Mouse (Mus musculus) Patski (cell line): ENCODE measurements around the gene Dchs1. TPM values are rescaled to one million over a fixed set of nuclear protein-coding genes. Genes with fewer than 3 reads are reported as not detected.
"Not testable (repeated sequence)": the region's sequence is repeated elsewhere in the genome, so short reads cannot be mapped to it uniquely, and the experiment has no call there.

Experiments
- ATAC-seq: fragments of 100-300 bp; one replicate; pipeline ENCODE4 v1.8.0; 2021
- CTCF ChIA-PET: fragments of 350-600 bp; sonication (Branson Sonifier 250); formaldehyde crosslinking; loops from one replicate; lab custom pipeline; 2022; ENCODE audit warnings: inconsistent platforms; lab: Charles Lee
- POLR2A ChIA-PET: fragments of 350-600 bp; sonication (Branson Sonifier 250); formaldehyde crosslinking; loops from one replicate; lab custom pipeline; 2022; ENCODE audit warnings: antibody characterized with exemption, inconsistent platforms; lab: Charles Lee
- DNase-seq: peaks from one replicate; pipeline ENCODE4 v3.0.0-alpha.2; 2011; ENCODE audit warnings: low read depth, low spot score
- H3K27me3 ChIP-seq: fragments of 371-371 bp; one replicate; pipeline ENCODE4 v1.5.1; 2021
- CTCF ChIP-seq: fragments of 100-300 bp; IDR thresholded peaks from one replicate; pipeline ENCODE4 v1.5.1; 2021
- in situ Hi-C: fragments of 300-500 bp; cut with MboI; formaldehyde crosslinking; loops from 3 replicates; pipeline ENCODE4 v1.11.1; 2018; ENCODE audit warnings: low pct_unique_long_range_greater_than_20kb, mixed read lengths
- polyA plus RNA-seq: library from polyadenylated mRNA; unstranded; gene quantifications from one replicate; pipeline ENCODE4 v1.2.3, GENCODE M21; 2021

Dchs1 gene
- polyA plus RNA-seq, 1 experiment from 2014 or later = not detected

DNA sequence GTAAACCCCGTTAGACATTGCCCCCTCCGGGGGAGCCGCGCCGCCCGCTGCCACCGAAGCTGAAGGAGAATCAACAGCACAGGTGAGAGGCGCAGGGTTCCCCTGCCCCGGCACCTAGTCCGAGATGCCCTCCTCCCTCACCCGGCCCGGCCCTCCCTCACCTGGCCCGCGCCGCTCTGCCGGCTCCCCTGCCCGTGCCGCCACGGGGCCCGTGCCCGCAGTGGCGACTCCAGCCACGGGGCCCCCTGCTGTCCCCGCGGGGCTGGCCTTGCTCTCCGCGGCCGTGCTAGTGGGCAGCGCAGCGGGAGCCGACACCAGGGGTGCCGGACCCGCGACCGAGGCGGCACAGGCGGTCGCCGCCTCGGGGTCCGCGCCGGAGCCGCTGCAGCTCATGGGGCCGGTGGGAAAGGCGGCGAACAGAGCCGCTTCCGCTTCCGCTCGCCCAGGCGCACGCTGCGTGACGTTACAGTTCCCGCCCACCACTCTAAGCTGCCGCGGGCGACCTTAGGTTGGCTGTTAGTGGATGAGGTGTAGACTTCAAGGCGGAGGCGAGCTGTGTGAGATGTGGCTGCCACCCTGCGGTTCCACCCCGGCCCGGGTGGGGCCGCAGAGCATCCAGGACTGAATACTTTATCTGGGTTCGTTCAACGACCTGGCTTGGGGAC, 43.4 kb downstream of the Dchs1 start, which contains the start of gene Taf10:
Taf10 (minus strand) TSS at position 436 of the 665 bp plus-strand sequence.
- DNase-seq = no peak
- H3K27me3 ChIP-seq = no peaks in the 10 kb centered on the region
- ChIA-PET POLR2A (interaction anchor here (0.6 kb wide), 1 partner anchor 12 kb away, joined by 5 read pairs; no protein-coding TSS in a partner anchor), CTCF (interaction anchor here (0.9 to 1.8 kb wide), 5 partner anchors 9 to 93 kb away, joined by 3 to 9 read pairs (median 3); partner anchors contain the start of genes Dnhd1 and Mrpl17)
- in situ Hi-C loops = no loop called here
- peak; percentile 98 for ATAC-seq
- no peak for TF ChIP-seq CTCF

DNA sequence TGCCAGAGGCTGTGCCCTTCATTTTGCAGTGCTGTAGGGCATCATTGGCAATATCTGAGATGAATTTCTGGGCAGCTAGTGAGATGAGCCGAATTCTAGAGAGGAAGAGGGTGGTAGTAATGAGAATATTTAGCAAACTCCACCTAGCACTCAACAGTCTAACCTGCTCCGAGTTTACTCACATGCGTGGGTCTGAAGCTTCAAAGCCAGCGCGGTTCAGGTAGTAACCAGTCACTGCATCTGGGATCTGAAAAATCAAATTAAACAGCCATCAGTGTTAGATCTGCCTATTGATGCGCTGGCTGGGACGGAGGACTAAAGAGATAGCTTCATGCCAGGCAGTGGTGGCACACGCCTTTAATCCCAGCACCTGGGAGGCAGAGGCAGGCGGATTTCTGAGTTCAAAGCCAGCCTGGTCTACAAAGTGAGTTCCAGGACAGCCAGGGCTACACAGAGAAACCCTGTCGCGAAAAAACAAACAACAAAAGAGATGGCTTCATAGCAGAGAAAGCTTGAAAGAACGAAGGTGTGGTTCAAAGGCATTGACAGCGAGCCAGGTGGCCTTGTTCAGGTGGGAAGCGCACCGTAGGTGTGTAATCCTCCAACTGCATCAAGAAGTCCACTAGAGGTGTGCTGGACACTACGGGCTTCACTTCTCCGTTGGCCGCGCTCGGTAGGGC, 44.1 kb downstream of the Dchs1 start:
- H3K27me3 ChIP-seq, POLR2A ChIA-PET, DNase-seq, in situ Hi-C loops: not testable (repeated sequence)
- CTCF ChIA-PET = interaction anchor here (0.9 to 1.8 kb wide), 5 partner anchors 10 to 93 kb away, joined by 3 to 9 read pairs (median 3); partner anchors contain the start of genes Dnhd1 and Mrpl17
- ATAC-seq = peak; percentile 7

DNA sequence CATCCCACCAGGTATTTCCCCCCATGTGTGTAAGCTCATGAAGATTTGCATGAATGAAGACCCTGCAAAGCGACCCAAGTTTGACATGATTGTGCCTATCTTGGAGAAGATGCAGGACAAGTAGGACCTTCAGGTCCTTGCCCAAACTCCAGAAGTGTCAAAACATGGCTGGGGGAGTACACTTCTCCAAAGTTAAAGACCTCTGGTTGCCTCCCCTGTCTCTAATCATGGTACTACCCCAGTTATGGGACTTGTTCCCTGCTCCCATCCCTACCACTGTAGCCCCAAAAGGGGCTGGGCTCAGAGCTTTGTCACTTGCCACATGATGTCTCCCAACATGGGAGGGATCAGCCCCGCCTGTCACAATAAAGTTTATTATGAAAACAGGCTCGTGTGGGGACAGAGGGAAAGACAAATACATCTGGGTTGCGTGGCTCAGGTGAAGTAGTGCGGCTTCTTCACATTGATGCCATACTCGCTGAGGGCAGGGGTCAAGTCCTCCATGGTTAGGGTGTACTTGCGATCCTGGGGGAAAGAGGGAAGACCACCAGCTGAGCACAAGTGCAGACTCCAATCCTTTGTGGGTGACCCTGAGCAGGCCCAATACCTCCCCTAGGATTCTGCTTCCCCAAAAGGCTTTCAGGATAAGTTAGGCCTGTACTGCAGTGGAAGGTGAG, 44.8 kb downstream of the Dchs1 start:
- H3K27me3 ChIP-seq, POLR2A ChIA-PET, DNase-seq, in situ Hi-C loops, ATAC-seq: not testable (repeated sequence)
- CTCF ChIA-PET = interaction anchor here (1.0 to 1.1 kb wide), 2 partner anchors 11 to 92 kb away, joined by 3 read pairs; partner anchors contain the start of gene Dnhd1

DNA sequence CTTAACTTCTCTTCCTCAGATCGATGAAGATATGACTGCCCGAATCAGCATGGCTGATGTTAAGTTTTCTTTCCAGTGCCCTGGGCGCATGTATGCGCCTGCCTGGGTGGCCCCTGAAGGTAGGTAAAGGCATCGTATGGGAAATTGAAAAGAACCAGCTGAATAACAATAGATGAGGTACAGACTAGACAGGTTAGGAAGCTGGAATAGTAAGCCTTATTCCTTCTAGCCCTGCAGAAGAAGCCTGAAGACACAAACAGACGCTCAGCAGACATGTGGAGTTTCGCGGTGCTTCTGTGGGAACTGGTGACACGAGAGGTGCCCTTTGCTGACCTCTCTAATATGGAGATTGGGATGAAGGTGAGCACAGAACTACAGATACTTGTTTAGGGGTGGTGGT, 45.5 kb downstream of the Dchs1 start:
- ChIA-PET POLR2A (no interaction called here), CTCF (interaction anchor here (1.0 kb wide), 1 partner anchor 10 kb away, joined by 3 read pairs; no protein-coding TSS in a partner anchor)
- TF ChIP-seq CTCF = no peak
- no peak for ATAC-seq
- H3K27me3 ChIP-seq = no peaks in the 10 kb centered on the region
- in situ Hi-C loops = no loop called here
- DNase-seq = no peak

DNA sequence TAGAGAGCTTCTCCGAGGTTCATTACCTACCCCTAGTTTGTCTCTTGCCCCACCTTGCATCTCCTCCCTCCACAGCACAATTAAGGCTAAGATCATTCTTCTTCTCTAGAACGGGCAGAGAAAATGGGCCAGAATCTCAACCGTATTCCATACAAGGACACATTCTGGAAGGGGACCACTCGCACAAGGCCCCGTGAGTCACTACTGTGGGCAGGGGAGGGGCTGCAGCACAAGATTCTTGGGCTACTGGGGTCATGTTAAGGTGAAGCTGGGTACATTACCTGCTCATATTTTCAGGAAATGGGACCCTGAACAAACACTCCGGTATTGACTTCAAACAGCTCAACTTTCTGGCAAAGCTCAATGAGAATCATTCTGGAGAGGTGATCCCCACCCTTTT, 46.6 kb downstream of the Dchs1 start:
- POLR2A ChIA-PET = no interaction called here
- in situ Hi-C loops = no loop called here
- no peak for DNase-seq
- TF ChIP-seq CTCF = no peak
- H3K27me3 ChIP-seq = no peaks in the 10 kb centered on the region
- CTCF ChIA-PET = interaction anchor here (0.9 kb wide), 1 partner anchor 70 kb away, joined by 4 read pairs; the partner anchor contains the start of gene Mrpl17
- no peak for ATAC-seq

GRCm38 (mm10) chr7:105740089-105740795, 47.2 kb downstream of the Dchs1 start:
- ChIA-PET CTCF (interaction anchor here (0.9 to 2.6 kb wide), 5 partner anchors 12 to 89 kb away, joined by 3 to 10 read pairs (median 3); partner anchors contain the start of genes Dnhd1, Mrpl17 and Tpp1), POLR2A (no interaction called here)
- no peak for DNase-seq
- in situ Hi-C loops = no loop called here
- no peaks in the 10 kb centered on the region for H3K27me3 ChIP-seq
- no peak for ATAC-seq
- TF ChIP-seq CTCF = no peak

DNA sequence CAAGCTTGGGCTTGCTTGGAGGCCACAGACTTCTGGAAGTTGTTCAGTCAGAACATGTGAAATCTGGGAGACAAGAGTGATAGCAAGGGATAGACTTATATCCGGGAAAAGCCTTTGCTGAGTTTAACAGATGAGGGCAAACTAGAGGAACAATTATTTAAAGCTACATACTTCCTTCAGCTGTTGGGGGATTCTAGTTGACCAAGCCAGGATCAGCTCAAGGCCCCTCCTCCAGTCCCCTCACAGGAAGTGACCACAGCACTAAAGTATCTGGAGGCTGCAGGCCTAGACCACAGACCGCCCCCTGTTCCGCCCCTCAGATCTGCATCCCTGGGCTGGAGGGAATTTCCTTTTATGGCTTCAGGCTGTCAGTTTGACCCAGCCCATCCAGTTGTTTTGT, 48.5 kb downstream of the Dchs1 start:
- no peak for TF ChIP-seq CTCF
- in situ Hi-C loops = loop anchor here (5.0 to 10.0 kb wide), 3 partner anchors 97 to 344 kb away; partner anchors contain the start of genes Arfip2, Gm45799, Smpd1 and Timm10b
- no peak for DNase-seq
- peak; percentile 78 for ATAC-seq
- ChIA-PET CTCF (interaction anchor here (0.8 to 2.6 kb wide), 6 partner anchors 12 to 88 kb away, joined by 3 to 10 read pairs (median 3); partner anchors contain the start of genes Dnhd1 and Mrpl17), POLR2A (interaction anchor here (0.7 to 1.6 kb wide), 4 partner anchors 12 to 75 kb away, joined by 4 to 5 read pairs (median 4); partner anchors contain the start of gene Mrpl17)
- no peaks in the 10 kb centered on the region for H3K27me3 ChIP-seq

DNA sequence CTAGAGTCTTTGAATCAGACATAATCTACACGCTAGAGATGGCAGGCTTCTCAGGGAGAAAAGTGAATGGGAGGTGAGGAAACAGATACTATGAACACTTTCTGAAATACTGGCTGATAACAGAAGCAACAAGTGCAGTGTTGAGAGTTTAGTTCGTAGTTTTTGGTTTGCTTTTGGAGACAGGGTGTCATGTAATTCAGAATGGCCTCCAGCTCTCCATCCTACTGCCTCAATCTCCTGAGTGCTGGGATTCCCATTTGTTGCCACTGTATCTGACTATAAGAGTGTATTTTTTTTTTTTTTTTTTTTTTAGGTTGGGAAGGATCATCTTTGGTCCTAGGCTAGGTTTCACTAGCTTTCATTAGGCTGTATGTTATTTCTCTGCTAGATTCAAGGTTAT, 49.2 kb downstream of the Dchs1 start:
- ChIA-PET POLR2A (interaction anchor here (0.7 to 1.6 kb wide), 4 partner anchors 13 to 75 kb away, joined by 4 to 5 read pairs (median 4); partner anchors contain the start of gene Mrpl17), CTCF (interaction anchor here (0.8 to 2.6 kb wide), 5 partner anchors 13 to 79 kb away, joined by 3 to 10 read pairs (median 3); partner anchors contain the start of gene Mrpl17)
- DNase-seq (no peak), ATAC-seq (no peak)
- no peaks in the 10 kb centered on the region for H3K27me3 ChIP-seq
- in situ Hi-C loops = loop anchor here (5.0 to 10.0 kb wide), 3 partner anchors 96 to 343 kb away; partner anchors contain the start of genes Arfip2, Gm45799, Smpd1 and Timm10b
- no peak for TF ChIP-seq CTCF

DNA sequence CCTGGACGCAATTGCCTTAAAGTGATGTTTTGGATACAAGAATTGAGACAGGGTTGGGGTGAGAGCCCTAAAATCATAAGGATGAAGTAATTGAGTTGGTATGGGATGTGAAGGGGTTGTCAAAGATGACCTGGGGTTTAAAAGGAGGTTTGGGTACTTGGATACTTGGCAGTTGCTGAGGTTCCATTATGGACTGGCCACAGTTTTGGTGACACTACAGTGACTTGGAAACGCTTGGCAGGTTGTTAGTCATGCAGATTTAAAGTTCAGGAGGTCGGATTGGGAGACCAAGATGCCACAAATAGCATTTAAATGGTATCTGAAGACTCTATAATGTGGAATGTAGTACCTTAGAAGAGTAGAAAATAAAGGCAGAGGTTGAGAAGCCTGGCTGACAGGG, 49.8 kb downstream of the Dchs1 start:
- no peak for TF ChIP-seq CTCF
- H3K27me3 ChIP-seq = no peaks in the 10 kb centered on the region
- in situ Hi-C loops = loop anchor here (5.0 to 10.0 kb wide), 3 partner anchors 95 to 343 kb away; partner anchors contain the start of genes Arfip2, Gm45799, Smpd1 and Timm10b
- DNase-seq = no peak
- no peak for ATAC-seq
- CTCF ChIA-PET = interaction anchor here (1.1 to 2.6 kb wide), 2 partner anchors 73 to 79 kb away, joined by 3 to 10 read pairs; partner anchors contain the start of gene Mrpl17
- POLR2A ChIA-PET = interaction anchor here (0.7 to 1.6 kb wide), 2 partner anchors 70 to 74 kb away, joined by 4 to 7 read pairs; no protein-coding TSS in a partner anchor
